Mouse (Mus musculus): ENCODE data around the gene Gjc1. TPM values are rescaled to one million over a fixed set of nuclear protein-coding genes. Genes with fewer than 3 reads are reported as not detected.
A peak's percentile ranks its signal among the peaks of the same experiment; 100 is the strongest.

Gjc1 gene
- polyA plus RNA-seq, 1 experiment from 2014 or later: 81.9 TPM

DNA sequence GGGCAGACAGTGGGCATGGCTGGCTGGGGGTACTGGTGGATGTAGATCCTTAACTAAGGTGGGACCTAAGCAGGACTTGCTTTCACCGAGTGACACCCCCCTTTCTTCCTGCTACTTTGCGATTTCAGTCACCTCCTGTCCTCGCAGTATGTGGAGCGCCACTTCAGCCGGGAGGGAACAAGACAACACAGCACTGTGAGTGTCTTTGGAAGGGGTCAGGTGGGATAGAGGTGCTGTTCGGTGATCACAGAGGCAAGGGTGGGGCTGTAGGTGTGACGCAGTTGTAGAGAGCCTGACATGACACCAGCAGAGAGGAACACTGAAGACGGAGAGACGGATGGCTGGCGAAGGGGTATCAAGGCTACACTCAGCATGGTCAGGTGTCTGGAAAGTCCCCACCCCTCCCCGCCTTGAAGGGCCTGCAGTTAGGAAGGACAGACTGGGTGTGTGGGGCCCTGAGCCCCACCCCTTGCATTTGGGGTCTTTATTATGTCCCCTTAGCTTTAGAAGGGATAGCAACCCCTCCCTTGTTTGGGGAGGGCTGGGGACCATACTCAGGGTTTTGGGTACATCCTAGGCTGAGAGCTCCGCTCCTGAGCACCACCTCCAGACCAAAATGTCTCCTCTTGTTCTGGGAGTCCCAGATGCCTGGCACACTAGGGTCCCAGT lies 49.4 kb downstream of the Gjc1 start:
- Histone ChIP-seq H3K36me3 (no peaks in the 10 kb centered on the region), H3K9me3 (no peaks in the 10 kb centered on the region), H3K27me3 (peaks cover 4% of the 10 kb centered on the region; the same call in 1 of the 2 replicates), H3K27ac (0 out of 2 replicates have a peak overlapping the region, but pooled peaks have one; percentile 16), H3K4me3 (no peak overlapping the region), H3K9ac (peak overlapping the region; percentile 36; the same call in 1 of the 2 replicates), H3K4me1 (peaks cover 29% of the 10 kb centered on the region), H3K4me2 (no peak overlapping the region)
- 84% methylated on average over 12 of the region's 12 CpGs for WGBS
- ATAC-seq (ENCODE audit: insufficient number of reproducible peaks, insufficient read depth, low FRiP score, low TSS enrichment, low read depth): no peak

DNA sequence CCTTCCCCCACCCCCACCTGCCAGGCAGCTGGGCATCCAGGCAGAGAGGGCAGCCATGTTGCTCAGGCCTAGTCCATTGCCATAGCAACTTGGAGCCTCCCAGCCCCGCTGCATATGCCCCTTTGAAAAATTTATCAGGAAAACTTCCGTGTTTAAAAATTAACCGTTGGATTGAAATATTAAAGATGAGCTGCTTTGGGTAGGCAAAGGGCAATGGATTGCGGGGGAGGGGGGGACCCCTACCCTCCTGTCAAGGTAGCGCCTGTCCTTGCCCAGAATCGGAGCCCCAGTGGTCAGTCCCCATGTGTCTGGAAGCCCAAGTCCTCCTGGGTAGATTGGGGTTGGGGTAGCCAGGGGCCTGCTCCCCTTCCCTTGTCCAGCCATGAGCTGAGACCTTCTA lies 50.4 kb downstream of the Gjc1 start:
- H3K9ac ChIP-seq: no peak overlapping the region
- peaks cover 4% of the 10 kb centered on the region; the same call in 1 of the 2 replicates for H3K27me3 ChIP-seq
- H3K4me1 ChIP-seq: peaks cover 27% of the 10 kb centered on the region
- H3K36me3 ChIP-seq: no peaks in the 10 kb centered on the region
- no peaks in the 10 kb centered on the region for H3K9me3 ChIP-seq
- no peak overlapping the region for H3K4me3 ChIP-seq
- H3K4me2 ChIP-seq: no peak overlapping the region
- no peak overlapping the region for H3K27ac ChIP-seq
- WGBS: 83% methylated on average over 6 of the region's 6 CpGs
- no peak for ATAC-seq (ENCODE audit: insufficient number of reproducible peaks, insufficient read depth, low FRiP score, low TSS enrichment, low read depth)

DNA sequence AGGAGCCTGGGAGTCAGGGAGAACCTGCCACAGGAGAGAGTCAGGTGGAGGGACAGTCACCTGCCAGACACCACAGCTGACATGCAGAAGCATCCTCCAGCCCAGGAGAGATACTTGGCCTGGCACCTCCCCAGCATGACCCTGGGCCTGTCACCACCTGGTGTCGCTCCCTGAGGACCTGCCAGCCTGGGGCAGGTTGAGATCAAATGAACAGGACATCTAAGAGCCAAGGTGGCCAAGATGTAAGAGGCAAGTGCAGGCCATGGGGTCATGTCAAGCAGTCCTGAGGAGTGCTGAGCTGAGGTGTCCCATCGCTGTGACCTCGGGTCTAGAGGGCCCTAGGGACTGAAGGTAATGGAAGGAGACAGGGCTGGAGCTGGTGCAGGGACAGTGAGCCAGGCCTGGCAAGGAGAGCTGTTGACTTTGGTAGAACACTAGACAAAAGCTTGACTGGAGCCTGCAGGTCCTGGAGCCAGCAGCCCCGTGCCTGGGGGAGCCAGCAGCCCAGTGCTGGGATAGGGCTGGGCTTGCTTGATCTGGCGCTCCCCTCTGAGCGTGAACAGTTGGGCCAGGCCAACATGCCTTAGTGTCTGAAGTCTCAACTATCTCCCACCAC lies 52.3 kb downstream of the Gjc1 start:
- H3K4me1 ChIP-seq: peaks cover 30% of the 10 kb centered on the region

DNA sequence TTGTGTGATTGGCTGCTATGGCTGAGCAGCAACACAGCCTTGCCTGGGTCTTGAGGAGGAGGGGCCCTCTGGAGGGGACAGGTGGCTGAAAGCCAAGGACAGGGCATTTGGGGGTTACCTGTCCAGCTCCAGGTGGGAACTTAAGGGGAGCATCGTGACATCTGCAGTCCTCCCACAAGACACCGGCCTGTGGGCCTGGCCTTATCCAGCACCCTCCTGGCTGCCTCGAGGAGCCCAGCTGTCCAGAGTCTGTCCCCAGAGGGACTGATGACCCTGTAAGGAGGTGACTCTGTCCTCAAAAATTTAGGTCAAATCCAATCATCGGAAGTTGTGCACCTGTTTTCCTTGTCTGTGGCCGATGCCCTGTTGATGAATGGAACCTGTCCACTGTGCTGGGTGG lies 54.1 kb downstream of the Gjc1 start:
- Histone ChIP-seq H3K4me2 (no peak overlapping the region), H3K27me3 (peaks cover 34% of the 10 kb centered on the region), H3K36me3 (no peaks in the 10 kb centered on the region), H3K4me3 (no peak overlapping the region), H3K27ac (no peak overlapping the region), H3K4me1 (peaks cover 22% of the 10 kb centered on the region), H3K9ac (no peak overlapping the region), H3K9me3 (no peaks in the 10 kb centered on the region)
- 83% methylated on average over 5 of the region's 5 CpGs for WGBS
- ATAC-seq (ENCODE audit: insufficient number of reproducible peaks, insufficient read depth, low FRiP score, low TSS enrichment, low read depth): no peak

More for the DNA sequence above, 52.3 kb downstream of the Gjc1 start:
- H3K4me3 ChIP-seq: no peak overlapping the region
- no peaks in the 10 kb centered on the region for H3K36me3 ChIP-seq
- H3K9ac ChIP-seq: no peak overlapping the region
- no peak overlapping the region for H3K4me2 ChIP-seq
- 64% methylated on average over 6 of the region's 6 CpGs for WGBS
- no peaks in the 10 kb centered on the region for H3K9me3 ChIP-seq
- H3K27ac ChIP-seq: no peak overlapping the region
- no peak for ATAC-seq (ENCODE audit: insufficient number of reproducible peaks, insufficient read depth, low FRiP score, low TSS enrichment, low read depth)
- peaks cover 22% of the 10 kb centered on the region for H3K27me3 ChIP-seq

DNA sequence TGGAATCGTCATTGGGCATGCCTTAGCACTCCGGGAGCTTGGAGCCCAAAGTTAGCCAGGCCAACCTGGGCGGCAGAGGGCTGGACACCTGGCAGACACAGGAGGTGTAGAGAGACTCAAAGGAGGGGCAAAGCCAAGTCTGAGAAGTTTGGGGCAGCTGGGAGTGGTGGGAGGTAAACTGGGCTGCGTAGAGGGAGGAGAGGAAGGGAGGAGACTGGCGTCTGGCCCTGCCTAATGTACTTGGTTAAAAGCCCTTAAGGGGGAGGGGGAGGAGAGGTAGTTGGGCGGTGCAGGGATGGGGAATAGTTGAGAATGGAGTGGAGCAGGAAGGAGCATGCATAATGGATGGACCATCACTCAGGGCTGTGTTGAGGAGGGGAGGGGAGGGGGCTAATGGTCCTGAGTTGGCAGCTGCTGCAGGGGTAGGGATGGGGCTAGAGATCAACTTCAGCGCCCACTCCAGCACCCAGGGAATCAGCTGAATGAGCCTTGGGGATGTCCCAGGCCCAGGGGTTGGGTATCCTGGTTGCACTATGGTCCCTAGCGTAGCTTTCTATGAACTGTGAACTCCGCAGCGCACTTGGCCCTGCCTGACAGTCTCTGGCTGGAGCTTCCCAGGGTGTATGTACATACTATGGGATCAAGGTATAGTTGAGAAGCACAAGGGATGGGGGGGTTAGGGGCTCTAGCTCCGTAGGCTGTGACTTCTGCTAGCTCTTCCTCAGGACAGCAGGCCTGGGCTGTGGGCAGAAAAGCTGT lies 56.3 kb downstream of the Gjc1 start:
- Histone ChIP-seq H3K4me3 (no peak overlapping the region), H3K4me1 (peaks cover 17% of the 10 kb centered on the region), H3K9me3 (no peaks in the 10 kb centered on the region), H3K9ac (no peak overlapping the region), H3K36me3 (no peaks in the 10 kb centered on the region), H3K27ac (no peak overlapping the region), H3K27me3 (peaks cover 44% of the 10 kb centered on the region), H3K4me2 (no peak overlapping the region)
- WGBS: 60% methylated on average over 11 of the region's 11 CpGs
- ATAC-seq (ENCODE audit: insufficient number of reproducible peaks, insufficient read depth, low FRiP score, low TSS enrichment, low read depth): no peak

DNA sequence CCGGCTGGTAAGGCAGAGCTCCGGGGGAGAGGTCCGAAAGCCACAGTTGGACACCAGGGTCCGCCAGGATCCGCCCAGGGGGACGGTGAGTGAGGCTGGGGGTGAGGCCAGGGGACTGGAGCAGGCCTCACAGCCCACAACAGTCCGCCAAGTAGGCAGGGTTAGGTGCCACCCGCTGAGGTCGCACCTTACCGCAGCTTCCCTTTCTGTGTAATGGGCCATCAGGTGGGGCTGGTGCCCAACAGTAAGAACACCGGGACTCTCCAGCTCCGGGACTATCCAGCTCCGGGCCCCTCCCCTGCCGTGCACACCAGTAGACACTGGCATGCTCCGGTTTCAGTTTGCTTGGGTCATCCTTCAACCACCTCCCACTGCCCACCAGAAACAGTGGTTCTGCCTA lies 57.3 kb downstream of the Gjc1 start:
- WGBS: 10% methylated on average over 15 of the region's 15 CpGs
- peak overlapping the region; percentile 66 for H3K4me3 ChIP-seq
- H3K4me1 ChIP-seq: peaks cover 17% of the 10 kb centered on the region
- no peaks in the 10 kb centered on the region for H3K9me3 ChIP-seq
- no peak overlapping the region for H3K27ac ChIP-seq
- no peaks in the 10 kb centered on the region for H3K36me3 ChIP-seq
- peak overlapping the region; percentile 77 for H3K9ac ChIP-seq
- H3K4me2 ChIP-seq: peak overlapping the region; percentile 100
- ATAC-seq (ENCODE audit: insufficient number of reproducible peaks, insufficient read depth, low FRiP score, low TSS enrichment, low read depth): no peak; the same call in 1 of the 2 replicates
- peaks cover 44% of the 10 kb centered on the region for H3K27me3 ChIP-seq

DNA sequence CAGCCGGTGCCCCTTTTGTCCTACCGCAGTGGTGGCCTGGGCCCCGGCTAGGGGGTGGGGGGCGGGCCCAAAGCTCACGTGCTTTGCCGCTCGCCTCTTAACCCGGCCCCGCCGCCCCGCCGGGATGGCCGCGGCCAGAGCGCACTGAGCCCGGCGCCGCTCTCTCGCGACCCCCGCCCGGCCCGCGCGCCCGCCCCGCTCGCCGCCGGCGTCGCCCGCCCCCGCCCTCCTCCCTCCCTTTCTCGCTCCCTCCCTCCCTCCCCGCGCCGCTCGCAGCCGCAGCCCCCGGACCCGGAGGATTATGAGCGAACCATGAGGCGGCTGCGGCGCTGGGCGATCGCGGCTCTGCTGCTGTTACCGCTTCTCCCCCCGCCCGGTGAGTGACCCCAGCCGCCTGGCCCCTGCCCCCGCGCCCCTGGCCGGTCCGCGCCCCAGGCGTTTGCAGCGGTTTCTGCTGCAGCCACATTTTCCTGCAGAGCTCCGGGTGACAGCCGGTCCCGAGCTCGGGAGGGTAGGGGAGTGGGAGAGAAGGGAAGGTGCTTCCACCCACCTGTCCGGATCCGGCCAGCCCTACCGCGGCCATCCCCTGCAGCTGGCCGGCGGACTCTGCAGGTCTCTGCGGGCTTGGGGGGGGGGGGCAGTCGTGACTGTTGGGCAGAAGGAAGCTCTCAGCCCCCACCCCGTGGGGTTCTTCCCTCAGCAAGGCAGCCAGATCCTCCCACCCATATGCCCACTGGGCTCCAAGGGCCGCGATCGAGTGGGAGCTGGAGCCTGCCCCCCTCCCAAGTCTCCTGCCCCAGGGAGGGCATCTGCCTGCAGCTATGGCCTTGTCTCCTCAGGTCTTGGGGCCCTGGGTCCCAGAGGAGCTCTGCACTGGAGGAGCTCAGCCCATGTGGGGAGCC lies 57.9 kb downstream of the Gjc1 start, which contains the start of gene Adam11:
Adam11 (plus strand) TSS at position 131 of the 902 bp plus-strand sequence.
- H3K27me3 ChIP-seq: peaks cover 44% of the 10 kb centered on the region
- H3K4me2 ChIP-seq: peak within 1 kb of the TSS; percentile 100
- peak; percentile 24; the same call in 1 of the 2 replicates for ATAC-seq (ENCODE audit: insufficient number of reproducible peaks, insufficient read depth, low FRiP score, low TSS enrichment, low read depth)
- WGBS: under 1% methylated on average over 48 of the region's 76 CpGs
- peak within 1 kb of the TSS; percentile 77 for H3K9ac ChIP-seq
- H3K4me1 ChIP-seq: peaks cover 17% of the 10 kb centered on the region
- H3K36me3 ChIP-seq: no peaks in the 10 kb centered on the region
- H3K4me3 ChIP-seq: peak within 1 kb of the TSS; percentile 66
- no peak within 1 kb of the TSS for H3K27ac ChIP-seq
- H3K9me3 ChIP-seq: no peaks in the 10 kb centered on the region

DNA sequence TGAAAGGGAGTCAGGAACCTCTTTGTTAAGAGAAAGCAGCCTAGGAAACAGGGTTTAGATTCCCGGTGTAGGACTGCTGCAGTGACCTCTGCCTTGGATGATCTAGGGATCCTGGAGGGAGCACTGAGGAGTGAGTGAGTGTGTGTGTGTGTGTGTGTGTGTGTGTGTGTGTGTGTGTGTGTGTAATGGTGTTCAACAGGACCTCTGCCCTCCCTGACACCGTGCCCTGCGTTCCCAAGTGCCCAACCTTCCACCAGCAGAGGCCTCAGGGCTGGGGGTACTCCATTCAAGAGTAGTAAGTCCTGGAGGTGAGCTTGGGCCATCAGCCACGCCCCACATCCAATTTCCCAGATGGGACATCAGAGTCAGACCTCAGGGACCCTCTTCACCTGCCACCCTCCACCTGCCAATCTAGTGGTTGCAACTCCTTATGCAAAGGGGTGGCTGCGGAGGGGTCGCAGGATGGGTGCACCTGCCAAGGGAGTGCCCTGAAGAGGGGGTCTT lies 58.6 kb downstream of the Gjc1 start:
- no peaks in the 10 kb centered on the region for H3K9me3 ChIP-seq
- peak overlapping the region; percentile 77 for H3K9ac ChIP-seq
- peak overlapping the region; percentile 66 for H3K4me3 ChIP-seq
- peak overlapping the region; percentile 100 for H3K4me2 ChIP-seq
- no peak for ATAC-seq (ENCODE audit: insufficient number of reproducible peaks, insufficient read depth, low FRiP score, low TSS enrichment, low read depth)
- H3K4me1 ChIP-seq: peaks cover 17% of the 10 kb centered on the region
- no peak overlapping the region for H3K27ac ChIP-seq
- no peaks in the 10 kb centered on the region for H3K36me3 ChIP-seq
- WGBS: 13% methylated on average over 6 of the region's 6 CpGs
- H3K27me3 ChIP-seq: peaks cover 44% of the 10 kb centered on the region

DNA sequence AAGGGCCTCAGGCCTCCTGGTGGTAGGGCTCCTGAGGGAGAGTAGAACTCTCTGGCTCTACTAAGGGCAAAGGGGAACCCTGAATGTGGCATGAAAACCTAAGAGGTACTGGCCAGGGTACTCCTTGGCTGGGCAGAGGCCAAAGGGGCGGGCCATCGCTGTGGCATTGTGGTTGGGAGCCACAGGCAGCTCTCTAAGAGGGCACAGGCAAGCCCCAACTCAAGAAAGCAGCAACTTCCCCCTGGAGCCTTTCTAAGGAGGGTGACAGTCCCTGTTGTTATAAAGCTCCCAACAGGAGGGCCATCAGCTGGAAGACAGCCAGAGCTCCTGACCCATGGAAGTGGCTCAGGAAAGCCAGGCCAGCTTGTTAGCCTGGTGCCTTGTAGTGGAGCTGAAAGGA lies 60.5 kb downstream of the Gjc1 start:
- H3K9ac ChIP-seq: no peak overlapping the region
- peaks cover 29% of the 10 kb centered on the region for H3K4me1 ChIP-seq
- 74% methylated on average over 2 of the region's 2 CpGs for WGBS
- H3K4me2 ChIP-seq: no peak overlapping the region
- no peak overlapping the region for H3K27ac ChIP-seq
- no peaks in the 10 kb centered on the region for H3K9me3 ChIP-seq
- peaks cover 44% of the 10 kb centered on the region for H3K27me3 ChIP-seq
- ATAC-seq (ENCODE audit: insufficient number of reproducible peaks, insufficient read depth, low FRiP score, low TSS enrichment, low read depth): no peak
- no peak overlapping the region for H3K4me3 ChIP-seq
- H3K36me3 ChIP-seq: no peaks in the 10 kb centered on the region

DNA sequence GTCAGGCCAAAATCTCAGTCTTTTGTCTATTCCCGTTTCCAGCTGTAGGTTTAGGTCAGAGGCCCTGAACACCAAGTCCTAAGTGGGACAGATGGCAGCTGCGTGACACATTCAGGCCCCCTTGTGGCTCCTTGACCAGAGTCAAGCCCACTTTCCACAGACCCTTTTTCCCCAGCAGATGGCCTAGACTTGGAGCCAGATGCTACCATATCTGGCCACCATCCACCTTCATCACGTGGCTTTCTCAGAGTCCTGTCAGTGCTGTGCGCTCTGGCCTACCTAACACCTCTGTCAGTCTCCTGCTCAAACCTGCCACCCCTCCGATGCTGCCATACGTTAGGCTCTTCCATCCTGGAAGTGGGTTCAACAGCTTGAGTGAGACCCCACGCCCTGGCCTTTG lies 64.1 kb downstream of the Gjc1 start:
- ATAC-seq (ENCODE audit: insufficient number of reproducible peaks, insufficient read depth, low FRiP score, low TSS enrichment, low read depth): no peak
- peaks cover 9% of the 10 kb centered on the region for H3K27me3 ChIP-seq
- no peak overlapping the region for H3K27ac ChIP-seq
- H3K9ac ChIP-seq: no peak overlapping the region
- H3K4me2 ChIP-seq: no peak overlapping the region
- no peaks in the 10 kb centered on the region for H3K36me3 ChIP-seq
- WGBS: 78% methylated on average over 7 of the region's 7 CpGs
- H3K4me3 ChIP-seq: no peak overlapping the region
- no peaks in the 10 kb centered on the region for H3K9me3 ChIP-seq
- H3K4me1 ChIP-seq: peaks cover 21% of the 10 kb centered on the region

DNA sequence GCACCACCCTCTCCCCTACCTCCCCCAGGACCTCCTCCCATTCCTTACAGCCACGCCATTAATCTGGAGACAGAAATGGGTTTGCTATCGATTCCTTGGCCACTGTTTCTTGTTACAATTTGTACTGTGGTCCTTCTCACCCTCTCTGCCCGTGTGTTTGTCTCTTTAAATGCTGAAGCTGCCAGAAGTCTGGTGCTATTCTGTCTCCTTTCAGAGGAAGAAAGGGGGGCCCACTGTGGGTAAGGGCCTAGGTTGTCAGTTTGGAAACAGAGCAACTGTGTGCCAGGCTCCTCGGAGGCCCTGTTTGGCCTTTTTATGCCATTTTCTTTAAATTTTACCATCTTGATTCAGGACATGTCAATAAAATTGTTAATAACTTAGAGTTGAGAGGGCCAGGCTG lies 65.1 kb downstream of the Gjc1 start:
- WGBS: 33% methylated on average over 4 of the region's 4 CpGs
- H3K4me1 ChIP-seq: peaks cover 21% of the 10 kb centered on the region
- H3K36me3 ChIP-seq: no peaks in the 10 kb centered on the region
- H3K9me3 ChIP-seq: no peaks in the 10 kb centered on the region
- peak overlapping the region; percentile 16; the same call in 1 of the 2 replicates for H3K4me3 ChIP-seq
- no peaks in the 10 kb centered on the region; the same call in 1 of the 2 replicates for H3K27me3 ChIP-seq
- H3K4me2 ChIP-seq: peak overlapping the region; percentile 53
- H3K27ac ChIP-seq: peak overlapping the region; percentile 78
- ATAC-seq (ENCODE audit: insufficient number of reproducible peaks, insufficient read depth, low FRiP score, low TSS enrichment, low read depth): no peak
- peak overlapping the region; percentile 62; the same call in 1 of the 2 replicates for H3K9ac ChIP-seq
